Mouse (Mus musculus): ENCODE measurements around the gene Prdx3. TPM values are rescaled to one million over a fixed set of nuclear protein-coding genes. Genes with fewer than 3 reads are reported as not detected.
A peak's percentile ranks its signal among the peaks of the same experiment; 100 is the strongest.

The Prdx3 gene
- polyA plus RNA-seq, 1 experiment: 110 TPM

DNA sequence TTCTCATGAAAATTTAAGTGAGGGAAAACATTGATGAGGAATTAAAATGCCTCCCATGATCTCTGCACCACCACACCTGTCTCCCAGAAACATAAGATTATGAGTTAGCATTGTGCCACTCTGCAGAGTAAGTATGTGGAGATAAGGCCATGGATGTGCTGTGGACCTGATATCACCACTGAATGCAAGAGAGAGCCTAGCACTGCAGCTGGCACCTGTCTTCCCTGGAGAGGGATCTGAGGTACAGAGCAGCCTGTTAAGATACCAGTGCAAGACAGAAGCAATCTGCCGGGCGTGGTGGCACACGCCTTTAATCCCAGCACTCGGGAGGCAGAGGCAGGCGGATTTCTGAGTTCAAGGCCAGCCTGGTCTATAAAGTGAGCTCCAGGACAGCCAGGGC, 31.1 kb upstream of the Prdx3 start:
- no peaks in the 10 kb centered on the region for H3K27me3 ChIP-seq (ENCODE audit: control insufficient read depth, insufficient read depth, low read length)
- H3K27ac ChIP-seq (ENCODE audit: control insufficient read depth, insufficient read depth, low read length): no peak overlapping the region
- no peaks in the 10 kb centered on the region for H3K36me3 ChIP-seq (ENCODE audit: control insufficient read depth, insufficient read depth, low read length)
- TF ChIP-seq POLR2A (IDR thresholded peaks at IDR 0.05; ENCODE audit: control insufficient read depth, extremely low read depth, insufficient read depth, low read length, poor library complexity) (no peak), CTCF (IDR thresholded peaks at IDR 0.05; ENCODE audit: borderline replicate concordance, control insufficient read depth, extremely low read depth, insufficient read depth, low read length, poor library complexity) (no peak)
- H3K4me1 ChIP-seq (replicated peaks; ENCODE audit: control insufficient read depth, insufficient read depth, low read length): no peaks in the 10 kb centered on the region
- no peak overlapping the region for H3K4me3 ChIP-seq (ENCODE audit: control insufficient read depth, insufficient read depth, low read length)
- WGBS: 93% methylated on average over 5 of the region's 5 CpGs
- DNase-seq: no peak

DNA sequence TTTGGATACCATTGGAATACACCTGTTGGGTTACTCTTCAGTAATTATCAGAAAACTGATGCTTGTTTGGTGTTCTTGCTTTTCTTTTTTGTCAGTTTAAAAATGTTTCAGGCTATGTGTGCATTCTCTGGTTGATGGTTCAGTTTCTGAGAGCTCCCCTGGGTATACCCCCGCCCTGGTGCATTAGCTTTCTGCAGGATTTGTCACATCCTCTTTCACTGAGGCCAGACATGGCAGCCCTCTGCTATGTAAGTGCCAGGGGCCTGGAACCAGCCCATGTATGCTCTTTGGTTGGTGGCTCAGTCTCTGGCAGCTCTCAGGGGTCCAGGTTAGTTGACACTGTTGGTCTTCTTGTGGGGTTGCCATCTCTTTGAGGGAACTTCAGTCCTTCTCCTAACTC, 29.6 kb upstream of the Prdx3 start:
- 90% methylated on average over 1 of the region's 1 CpGs for WGBS
- no peak for TF ChIP-seq POLR2A (IDR thresholded peaks at IDR 0.05; ENCODE audit: control insufficient read depth, extremely low read depth, insufficient read depth, low read length, poor library complexity)
- TF ChIP-seq CTCF (IDR thresholded peaks at IDR 0.05; ENCODE audit: borderline replicate concordance, control insufficient read depth, extremely low read depth, insufficient read depth, low read length, poor library complexity): no peak
- no peaks in the 10 kb centered on the region for H3K27me3 ChIP-seq (ENCODE audit: control insufficient read depth, insufficient read depth, low read length)
- no peak overlapping the region for H3K27ac ChIP-seq (ENCODE audit: control insufficient read depth, insufficient read depth, low read length)
- no peak overlapping the region for H3K4me3 ChIP-seq (ENCODE audit: control insufficient read depth, insufficient read depth, low read length)
- no peaks in the 10 kb centered on the region for H3K4me1 ChIP-seq (replicated peaks; ENCODE audit: control insufficient read depth, insufficient read depth, low read length)
- no peaks in the 10 kb centered on the region for H3K36me3 ChIP-seq (ENCODE audit: control insufficient read depth, insufficient read depth, low read length)
- no peak for DNase-seq

GRCm38 (mm10) chr19:60903139-60903538, 28.8 kb upstream of the Prdx3 start:
- 87% methylated on average over 1 of the region's 1 CpGs for WGBS

DNA sequence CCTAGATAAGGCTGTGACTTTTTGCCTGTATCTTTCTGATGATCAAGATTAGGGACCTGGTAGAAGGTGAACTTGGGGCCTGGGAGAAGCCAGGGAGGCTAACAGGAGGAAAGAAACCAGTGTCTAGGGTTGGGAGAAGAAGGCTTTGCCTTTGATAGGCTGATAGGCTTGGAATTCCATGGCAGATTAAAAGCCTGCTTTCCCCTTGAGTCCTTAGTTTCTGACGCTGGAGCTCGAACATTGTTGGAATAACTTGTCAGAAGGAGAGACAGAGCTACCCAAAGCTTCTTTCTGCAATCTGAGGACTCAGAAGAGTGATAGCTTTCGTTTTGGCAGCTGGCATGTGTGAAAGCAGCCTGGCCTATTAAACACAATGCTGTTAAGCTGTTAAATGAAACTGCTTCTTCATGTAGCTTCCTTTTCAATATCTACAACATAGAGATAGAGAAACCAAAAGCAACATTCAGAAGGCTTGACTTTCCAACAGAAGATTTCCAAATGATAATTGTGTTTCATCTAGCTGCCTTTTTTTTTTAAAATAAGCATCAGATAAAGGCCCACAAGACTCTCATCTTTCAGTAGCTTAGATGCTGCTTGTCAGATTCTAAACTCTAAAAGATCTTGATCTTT, 21.0 kb upstream of the Prdx3 start:
- 62% methylated on average over 3 of the region's 3 CpGs for WGBS
- Histone ChIP-seq H3K27me3 (ENCODE audit: control insufficient read depth, insufficient read depth, low read length) (no peaks in the 10 kb centered on the region), H3K4me3 (ENCODE audit: control insufficient read depth, insufficient read depth, low read length) (no peak overlapping the region), H3K36me3 (ENCODE audit: control insufficient read depth, insufficient read depth, low read length) (no peaks in the 10 kb centered on the region), H3K27ac (ENCODE audit: control insufficient read depth, insufficient read depth, low read length) (no peak overlapping the region), H3K4me1 (replicated peaks; ENCODE audit: control insufficient read depth, insufficient read depth, low read length) (0 out of 2 replicates have a peak, but pooled peaks cover 2% of the 10 kb centered on the region)
- DNase-seq: no peak
- no peak for TF ChIP-seq CTCF (IDR thresholded peaks at IDR 0.05; ENCODE audit: borderline replicate concordance, control insufficient read depth, extremely low read depth, insufficient read depth, low read length, poor library complexity)
- TF ChIP-seq POLR2A (IDR thresholded peaks at IDR 0.05; ENCODE audit: control insufficient read depth, extremely low read depth, insufficient read depth, low read length, poor library complexity): no peak

More at GRCm38 (mm10) chr19:60903139-60903538, 28.8 kb upstream of the Prdx3 start:
- TF ChIP-seq POLR2A (IDR thresholded peaks at IDR 0.05; ENCODE audit: control insufficient read depth, extremely low read depth, insufficient read depth, low read length, poor library complexity): no peak
- TF ChIP-seq CTCF (IDR thresholded peaks at IDR 0.05; ENCODE audit: borderline replicate concordance, control insufficient read depth, extremely low read depth, insufficient read depth, low read length, poor library complexity): no peak
- no peaks in the 10 kb centered on the region for H3K4me1 ChIP-seq (replicated peaks; ENCODE audit: control insufficient read depth, insufficient read depth, low read length)
- no peaks in the 10 kb centered on the region for H3K36me3 ChIP-seq (ENCODE audit: control insufficient read depth, insufficient read depth, low read length)
- H3K27me3 ChIP-seq (ENCODE audit: control insufficient read depth, insufficient read depth, low read length): no peaks in the 10 kb centered on the region
- no peak overlapping the region for H3K27ac ChIP-seq (ENCODE audit: control insufficient read depth, insufficient read depth, low read length)
- no peak for DNase-seq
- H3K4me3 ChIP-seq (ENCODE audit: control insufficient read depth, insufficient read depth, low read length): no peak overlapping the region

DNA sequence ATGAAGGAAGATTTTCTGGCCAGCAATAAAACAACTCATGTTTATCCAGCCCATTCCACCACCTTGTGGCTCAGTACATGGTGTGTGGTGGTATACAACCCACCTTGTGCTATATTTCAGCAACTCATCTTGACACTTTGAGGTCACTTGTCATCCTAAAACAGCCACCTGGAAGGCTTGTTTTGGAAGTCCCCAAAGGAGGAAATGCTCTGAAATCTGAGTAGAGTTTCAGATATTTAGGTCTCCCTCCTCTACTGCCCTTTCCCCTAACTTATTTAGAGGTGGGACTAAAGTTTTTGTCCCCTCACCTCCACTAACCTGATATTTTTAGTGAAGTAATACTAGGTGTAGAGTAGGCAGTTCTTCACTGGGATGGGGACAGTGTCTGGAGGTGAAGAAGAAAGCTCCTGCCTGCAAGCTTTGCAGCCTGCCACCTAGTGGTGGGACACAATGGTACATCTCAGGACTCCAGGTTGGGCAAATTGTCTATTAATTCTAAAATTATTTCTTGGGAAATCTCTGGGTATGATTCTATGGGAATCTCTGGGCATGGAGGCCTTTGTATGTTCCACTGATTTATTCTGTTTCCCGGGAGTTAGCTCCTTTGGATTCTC, 17.7 kb upstream of the Prdx3 start:
- DNase-seq: peak; percentile 75
- no peaks in the 10 kb centered on the region for H3K27me3 ChIP-seq (ENCODE audit: control insufficient read depth, insufficient read depth, low read length)
- H3K27ac ChIP-seq (ENCODE audit: control insufficient read depth, insufficient read depth, low read length): no peak overlapping the region
- no peak for TF ChIP-seq POLR2A (IDR thresholded peaks at IDR 0.05; ENCODE audit: control insufficient read depth, extremely low read depth, insufficient read depth, low read length, poor library complexity)
- no peak; the same call in 1 of the 2 replicates for TF ChIP-seq CTCF (IDR thresholded peaks at IDR 0.05; ENCODE audit: borderline replicate concordance, control insufficient read depth, extremely low read depth, insufficient read depth, low read length, poor library complexity)
- H3K36me3 ChIP-seq (ENCODE audit: control insufficient read depth, insufficient read depth, low read length): no peaks in the 10 kb centered on the region
- WGBS: 30% methylated on average over 1 of the region's 1 CpGs
- 0 out of 2 replicates have a peak, but pooled peaks cover 5% of the 10 kb centered on the region for H3K4me1 ChIP-seq (replicated peaks; ENCODE audit: control insufficient read depth, insufficient read depth, low read length)
- no peak overlapping the region for H3K4me3 ChIP-seq (ENCODE audit: control insufficient read depth, insufficient read depth, low read length)

GRCm38 (mm10) chr19:60891123-60891470, 16.7 kb upstream of the Prdx3 start:
- no peaks in the 10 kb centered on the region for H3K27me3 ChIP-seq (ENCODE audit: control insufficient read depth, insufficient read depth, low read length)
- H3K27ac ChIP-seq (ENCODE audit: control insufficient read depth, insufficient read depth, low read length): no peak overlapping the region
- 0 out of 2 replicates have a peak, but pooled peaks cover 5% of the 10 kb centered on the region for H3K4me1 ChIP-seq (replicated peaks; ENCODE audit: control insufficient read depth, insufficient read depth, low read length)
- TF ChIP-seq POLR2A (IDR thresholded peaks at IDR 0.05; ENCODE audit: control insufficient read depth, extremely low read depth, insufficient read depth, low read length, poor library complexity): no peak
- TF ChIP-seq CTCF (IDR thresholded peaks at IDR 0.05; ENCODE audit: borderline replicate concordance, control insufficient read depth, extremely low read depth, insufficient read depth, low read length, poor library complexity): no peak
- no peak overlapping the region for H3K4me3 ChIP-seq (ENCODE audit: control insufficient read depth, insufficient read depth, low read length)
- no peaks in the 10 kb centered on the region for H3K36me3 ChIP-seq (ENCODE audit: control insufficient read depth, insufficient read depth, low read length)
- WGBS: 36% methylated on average over 4 of the region's 5 CpGs
- no peak for DNase-seq
